Mouse (Mus musculus) liver, embryonic 14.5 days (tissue): ENCODE data around the gene Polr3h. TPM values are rescaled to one million over a fixed set of nuclear protein-coding genes. Genes with fewer than 3 reads are reported as not detected.

Source experiments
- ATAC-seq: fragments of 200-750 bp; cut with Nextera tagmentation; 2 replicates; pipeline ENCODE4 v1.8.0; 2017; ENCODE audit warnings: moderate number of reproducible peaks, mild to moderate bottlenecking, moderate library complexity; ENCODE audit not compliant: insufficient read depth
- DNase-seq, 3 experiments: peaks; one replicate each; pipeline ENCODE4 v3.0.0-alpha.2; 2012 to 2013; ENCODE audit warnings: low read depth in 3 of 3, low spot score in 3 of 3
- H3K27ac ChIP-seq: fragments of 300-500 bp; sonication (generic); 2 replicates; pipeline ENCODE4 v1.5.1; 2014; ENCODE audit warnings: moderate library complexity, mild to moderate bottlenecking, control low read depth, inconsistent platforms
- H3K27me3 ChIP-seq: fragments of 300-500 bp; sonication (generic); 2 replicates; pipeline ENCODE4 v1.6.1; 2014; ENCODE audit warnings: mild to moderate bottlenecking, low read length, moderate library complexity; ENCODE audit not compliant: control insufficient read depth, insufficient read depth
- H3K36me3 ChIP-seq: fragments of 300-500 bp; sonication (generic); replicated peaks from 2 replicates; pipeline ENCODE4 v1.6.1; 2014; ENCODE audit warnings: low read depth; ENCODE audit not compliant: control insufficient read depth, insufficient read depth
- H3K4me1 ChIP-seq, 2 experiments: fragments of 200-500 bp in 1 of 2; fragments of 300-500 bp in 1 of 2; sonication (generic) in 1 of 2; replicated peaks; 2 replicates each; pipeline ENCODE4 v1.6.1; 2012 to 2014; ENCODE audit warnings: antibody characterized with exemption in 1 of 2, inconsistent platforms in 1 of 2, low read length in 1 of 2; ENCODE audit not compliant: control insufficient read depth in 2 of 2, insufficient read depth in 2 of 2
- H3K4me2 ChIP-seq: fragments of 300-500 bp; sonication (generic); 2 replicates; pipeline ENCODE4 v1.6.1; 2014; ENCODE audit warnings: low read depth, mild to moderate bottlenecking, control low read depth, moderate library complexity
- H3K4me3 ChIP-seq, 2 experiments: fragments of 200-500 bp in 1 of 2; fragments of 300-500 bp in 1 of 2; sonication (generic) in 1 of 2; 2 replicates each; pipeline ENCODE4 v1.5.1; 2012 to 2014; ENCODE audit warnings: low read depth in 2 of 2, low read length in 2 of 2, mild to moderate bottlenecking in 2 of 2, control low read depth in 1 of 2, inconsistent platforms in 1 of 2, moderate library complexity in 1 of 2; ENCODE audit not compliant: insufficient read depth in 1 of 2
- H3K9ac ChIP-seq: fragments of 300-500 bp; sonication (generic); replicated peaks from 2 replicates; pipeline ENCODE4 v1.6.1; 2014; ENCODE audit warnings: mild to moderate bottlenecking, control low read depth, moderate library complexity
- H3K9me3 ChIP-seq: fragments of 300-500 bp; sonication (generic); 2 replicates; pipeline ENCODE4 v1.6.1; 2016; ENCODE audit warnings: low read length, mixed read lengths; ENCODE audit not compliant: control insufficient read depth
- CTCF ChIP-seq: IDR thresholded peaks from 2 replicates; pipeline ENCODE4 v1.5.1; 2016; ENCODE audit warnings: antibody characterized with exemption, low read depth, control low read depth
- EP300 ChIP-seq: IDR thresholded peaks from 2 replicates; pipeline ENCODE4 v1.6.1; 2016; ENCODE audit warnings: antibody characterized with exemption, low read depth
- WGBS: fragments of 180-500 bp; shearing (Covaris S2); extraction: QIAGEN DNeasy Blood & Tissue Kit; methylation state at CpG from one replicate; pipeline ENCODE4 v1.1.7; 2014; ENCODE audit not compliant: insufficient replicate concordance; 5-methylcytosine and 5-hydroxymethylcytosine counted together
- polyA plus RNA-seq, 2 experiments: library from polyadenylated mRNA; depleted of rRNA in 1 of 2; stranded (reverse) in 1 of 2; unstranded in 1 of 2; fragments of >200 nt; fragmentation: Nextera tagmentation in 1 of 2; extraction: Ambion mirVana in 1 of 2; gene quantifications; 2 replicates each; pipeline versions ENCODE4 v1.2.1 to v1.2.3; 2012 to 2014

Polr3h gene
- polyA plus RNA-seq, 2 experiments, result 13.7 to 68.3 TPM

- H3K27ac ChIP-seq, result no peak overlapping the region
- peaks cover 4% of the 10 kb centered on the region for H3K36me3 ChIP-seq
- no peaks in the 10 kb centered on the region for H3K27me3 ChIP-seq
- 77% methylated on average over 5 of the region's 5 CpGs for WGBS
- no peak for TF ChIP-seq CTCF
- no peak for TF ChIP-seq EP300
- no peak for DNase-seq
- H3K4me2 ChIP-seq, result no peak overlapping the region
- no peaks in the 10 kb centered on the region for H3K9me3 ChIP-seq
- no peak overlapping the region for H3K4me3 ChIP-seq
- no peaks in the 10 kb centered on the region; a peak in 1 of 4 replicates for H3K4me1 ChIP-seq
- ATAC-seq, result no peak
- H3K9ac ChIP-seq, result no peak overlapping the region
Observed at GRCm38 (mm10) chr15:81950716-81951115, 24.7 kb upstream of the Polr3h start.

- TF ChIP-seq EP300 (no peak), CTCF (no peak)
- Histone ChIP-seq H3K9me3 (no peaks in the 10 kb centered on the region), H3K4me2 (no peak overlapping the region), H3K4me1 (no peaks in the 10 kb centered on the region; a peak in 1 of 4 replicates), H3K4me3 (no peak overlapping the region), H3K36me3 (no peaks in the 10 kb centered on the region; the same call in 1 of the 2 replicates), H3K27me3 (no peaks in the 10 kb centered on the region), H3K27ac (no peak overlapping the region), H3K9ac (no peak overlapping the region)
- ATAC-seq (no peak), DNase-seq (no peak)
- 69% methylated on average over 11 of the region's 11 CpGs for WGBS
Observed at GRCm38 (mm10) chr15:81949476-81950131, 23.6 kb upstream of the Polr3h start.

GRCm38 (mm10) chr15:81949076-81949475, 23.0 kb upstream of the Polr3h start:
- Histone ChIP-seq H3K4me2 (no peak overlapping the region), H3K27ac (no peak overlapping the region), H3K4me3 (no peak overlapping the region), H3K9me3 (no peaks in the 10 kb centered on the region), H3K36me3 (no peaks in the 10 kb centered on the region), H3K27me3 (no peaks in the 10 kb centered on the region), H3K4me1 (no peaks in the 10 kb centered on the region; a peak in 1 of 4 replicates), H3K9ac (no peak overlapping the region)
- ATAC-seq (no peak), DNase-seq (no peak)
- TF ChIP-seq CTCF (no peak), EP300 (no peak)
- WGBS, result 63% methylated on average over 10 of the region's 10 CpGs

GRCm38 (mm10) chr15:81943176-81943749, 17.2 kb upstream of the Polr3h start:
- Histone ChIP-seq H3K27ac (no peak overlapping the region), H3K27me3 (no peaks in the 10 kb centered on the region), H3K4me2 (no peak overlapping the region), H3K4me1 (peaks cover 0 to 10% of the 10 kb centered on the region in 2 experiments; a peak in 3 of 4 replicates), H3K4me3 (no peak overlapping the region), H3K36me3 (no peaks in the 10 kb centered on the region), H3K9me3 (no peaks in the 10 kb centered on the region), H3K9ac (no peak overlapping the region)
- WGBS, result 25% methylated on average over 9 of the region's 9 CpGs
- DNase-seq (no peak), ATAC-seq (no peak)
- TF ChIP-seq CTCF (no peak), EP300 (no peak)

- no peak overlapping the region for H3K4me2 ChIP-seq
- no peak overlapping the region for H3K27ac ChIP-seq
- ATAC-seq (no peak), DNase-seq (no peak)
- no peak overlapping the region for H3K4me3 ChIP-seq
- 77% methylated on average over 2 of the region's 2 CpGs for WGBS
- no peaks in the 10 kb centered on the region for H3K9me3 ChIP-seq
- H3K9ac ChIP-seq, result no peak overlapping the region
- peaks cover 20% of the 10 kb centered on the region for H3K27me3 ChIP-seq
- H3K4me1 ChIP-seq, result peaks cover 0 to 10% of the 10 kb centered on the region in 2 experiments; a peak in 3 of 4 replicates
- H3K36me3 ChIP-seq, result no peaks in the 10 kb centered on the region
- TF ChIP-seq CTCF (peak; percentile 50), EP300 (no peak)
Observed at GRCm38 (mm10) chr15:81941010-81941409, 15.0 kb upstream of the Polr3h start.
